Mouse (Mus musculus): ENCODE results near the gene Lif.

DNA sequence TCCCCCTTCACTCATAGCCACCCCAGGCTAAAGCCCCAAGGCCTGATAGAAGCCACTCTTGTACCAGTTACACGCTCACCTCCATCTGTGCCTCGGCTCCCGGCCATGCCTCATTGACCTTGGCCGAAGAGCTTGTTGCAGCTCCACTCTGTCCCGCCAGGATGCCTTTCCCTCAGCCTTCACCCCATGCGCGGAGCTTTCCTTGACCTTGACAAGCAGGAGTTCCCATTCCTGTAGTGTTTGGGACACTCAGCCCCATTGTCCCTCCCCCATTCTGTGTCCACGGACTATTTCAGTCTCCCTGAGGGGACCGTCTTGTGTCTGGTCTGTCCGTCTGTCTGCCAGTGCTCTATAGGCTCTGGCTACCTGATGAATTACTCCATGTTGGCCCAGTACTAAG, 44.2 kb upstream of the Lif start:
- TF ChIP-seq CTCF (IDR thresholded peaks at IDR 0.05) (no peak), EP300 (IDR thresholded peaks at IDR 0.05) (no peak)
